Mouse (Mus musculus) lung, embryonic 14.5 days (tissue): ENCODE measurements at regions not wholly inside any gene's neighbourhood (a gene's known extent, or its start where the extent isn't known, plus 50 kb on each side); places are given as distances from the start of the nearest gene placed in this dataset.
A peak's percentile ranks its signal among the peaks of the same experiment; 100 is the strongest.

Experiments
- ATAC-seq: fragments of 200-750 bp; cut with Nextera tagmentation; 2 replicates; pipeline ENCODE4 v1.8.0; 2017; ENCODE audit warnings: mild to moderate bottlenecking, moderate TSS enrichment, moderate library complexity; ENCODE audit not compliant: insufficient read depth
- DNase-seq: peaks from one replicate; pipeline ENCODE4 v3.0.0-alpha.2; 2015
- H3K27ac ChIP-seq: fragments of 300-500 bp; sonication (generic); 2 replicates; pipeline ENCODE4 v1.5.1; 2014; ENCODE audit warnings: low read depth, mild to moderate bottlenecking, moderate library complexity
- H3K27me3 ChIP-seq: fragments of 300-500 bp; sonication (generic); 2 replicates; pipeline ENCODE4 v1.6.1; 2014; ENCODE audit warnings: low read length, control low read depth; ENCODE audit not compliant: insufficient read depth
- H3K36me3 ChIP-seq: fragments of 300-500 bp; sonication (generic); 2 replicates; pipeline ENCODE4 v1.6.1; 2014; ENCODE audit warnings: control low read depth; ENCODE audit not compliant: insufficient read depth
- H3K4me1 ChIP-seq: fragments of 300-500 bp; sonication (generic); 2 replicates; pipeline ENCODE4 v1.6.1; 2014; ENCODE audit warnings: antibody characterized with exemption, control low read depth; ENCODE audit not compliant: insufficient read depth
- H3K4me2 ChIP-seq: fragments of 300-500 bp; sonication (generic); 2 replicates; pipeline ENCODE4 v1.6.1; 2014; ENCODE audit warnings: mild to moderate bottlenecking
- H3K4me3 ChIP-seq: fragments of 300-500 bp; sonication (generic); 2 replicates; pipeline ENCODE4 v1.5.1; 2014; ENCODE audit warnings: low read depth, low read length
- H3K9ac ChIP-seq: fragments of 300-500 bp; sonication (generic); 2 replicates; pipeline ENCODE4 v1.6.1; 2014
- H3K9me3 ChIP-seq: fragments of 300-500 bp; sonication (generic); 2 replicates; pipeline ENCODE4 v1.6.1; 2016; ENCODE audit warnings: low read depth, low read length, control low read depth
- CTCF ChIP-seq: IDR thresholded peaks from 2 replicates; pipeline ENCODE4 v1.5.1; 2016; ENCODE audit warnings: antibody characterized with exemption, low read depth
- WGBS: fragments of 180-500 bp; shearing (Covaris S2); extraction: QIAGEN DNeasy Blood & Tissue Kit; methylation state at CpG from one replicate; pipeline ENCODE4 v1.1.7; 2014; 5-methylcytosine and 5-hydroxymethylcytosine counted together

GRCm38 (mm10) chr4:90565909-90566308 lies 347.3 kb downstream of the Zfp352 start:
- Histone ChIP-seq H3K27me3 (no peaks in the 10 kb centered on the region), H3K4me1 (no peaks in the 10 kb centered on the region), H3K36me3 (no peaks in the 10 kb centered on the region), H3K4me3 (no peak overlapping the region), H3K9me3 (no peaks in the 10 kb centered on the region), H3K9ac (no peak overlapping the region), H3K4me2 (no peak overlapping the region), H3K27ac (no peak overlapping the region)
- DNase-seq (no peak), ATAC-seq (no peak)
- 81% methylated on average over 3 of the region's 3 CpGs for WGBS
- no peak for TF ChIP-seq CTCF

- H3K27me3 ChIP-seq, result no peaks in the 10 kb centered on the region
Measured at GRCm38 (mm10) chr4:90576139-90577082, 357.8 kb downstream of the Zfp352 start.

DNA sequence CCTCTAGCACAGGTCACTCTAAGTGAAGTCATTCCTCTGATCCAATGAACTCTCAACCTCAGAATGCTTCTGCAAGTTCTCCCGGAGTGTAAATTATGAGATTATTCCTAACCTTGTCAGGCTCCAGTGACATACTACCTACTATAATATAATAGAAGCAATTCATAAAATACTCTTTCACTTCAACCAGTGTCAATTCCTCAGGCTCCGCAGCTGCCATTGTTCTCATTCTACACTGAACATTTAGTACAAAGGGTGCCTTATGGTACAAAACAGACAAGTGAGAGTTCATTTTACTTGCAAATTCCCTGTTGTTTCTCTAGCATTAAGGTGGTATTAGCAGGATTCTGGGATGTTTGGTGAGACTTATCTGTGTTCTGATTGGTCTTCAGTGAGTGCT lies 379.7 kb downstream of the Zfp352 start:
- 80% methylated on average over 2 of the region's 2 CpGs for WGBS
- no peaks in the 10 kb centered on the region for H3K36me3 ChIP-seq
- H3K4me1 ChIP-seq, result no peaks in the 10 kb centered on the region
- TF ChIP-seq CTCF, result no peak
- H3K9me3 ChIP-seq, result no peaks in the 10 kb centered on the region
- H3K9ac ChIP-seq, result no peak overlapping the region
- no peak overlapping the region for H3K4me2 ChIP-seq
- H3K4me3 ChIP-seq, result no peak overlapping the region
- no peak for DNase-seq
- H3K27me3 ChIP-seq, result no peaks in the 10 kb centered on the region
- ATAC-seq, result no peak
- no peak overlapping the region for H3K27ac ChIP-seq

More at GRCm38 (mm10) chr4:90576139-90577082, 357.8 kb downstream of the Zfp352 start:
- DNase-seq (no peak), ATAC-seq (no peak)
- Histone ChIP-seq H3K9ac (no peak overlapping the region), H3K27ac (no peak overlapping the region), H3K4me1 (no peaks in the 10 kb centered on the region), H3K9me3 (no peaks in the 10 kb centered on the region), H3K4me2 (no peak overlapping the region), H3K4me3 (no peak overlapping the region), H3K36me3 (no peaks in the 10 kb centered on the region)
- TF ChIP-seq CTCF, result no peak
- 81% methylated on average over 10 of the region's 10 CpGs for WGBS

GRCm38 (mm10) chr4:90608941-90609340 lies 390.3 kb downstream of the Zfp352 start:
- WGBS, result 37% methylated on average over 3 of the region's 3 CpGs

GRCm38 (mm10) chr4:90627937-90628336 lies 409.3 kb downstream of the Zfp352 start:
- 28% methylated on average over 1 of the region's 1 CpGs for WGBS

More at GRCm38 (mm10) chr4:90608941-90609340, 390.3 kb downstream of the Zfp352 start:
- Histone ChIP-seq H3K4me1 (no peaks in the 10 kb centered on the region), H3K9ac (no peak overlapping the region), H3K4me3 (no peak overlapping the region), H3K4me2 (no peak overlapping the region), H3K27ac (no peak overlapping the region), H3K36me3 (no peaks in the 10 kb centered on the region), H3K9me3 (no peaks in the 10 kb centered on the region), H3K27me3 (no peaks in the 10 kb centered on the region)
- DNase-seq, result no peak
- ATAC-seq, result no peak
- no peak for TF ChIP-seq CTCF

DNA sequence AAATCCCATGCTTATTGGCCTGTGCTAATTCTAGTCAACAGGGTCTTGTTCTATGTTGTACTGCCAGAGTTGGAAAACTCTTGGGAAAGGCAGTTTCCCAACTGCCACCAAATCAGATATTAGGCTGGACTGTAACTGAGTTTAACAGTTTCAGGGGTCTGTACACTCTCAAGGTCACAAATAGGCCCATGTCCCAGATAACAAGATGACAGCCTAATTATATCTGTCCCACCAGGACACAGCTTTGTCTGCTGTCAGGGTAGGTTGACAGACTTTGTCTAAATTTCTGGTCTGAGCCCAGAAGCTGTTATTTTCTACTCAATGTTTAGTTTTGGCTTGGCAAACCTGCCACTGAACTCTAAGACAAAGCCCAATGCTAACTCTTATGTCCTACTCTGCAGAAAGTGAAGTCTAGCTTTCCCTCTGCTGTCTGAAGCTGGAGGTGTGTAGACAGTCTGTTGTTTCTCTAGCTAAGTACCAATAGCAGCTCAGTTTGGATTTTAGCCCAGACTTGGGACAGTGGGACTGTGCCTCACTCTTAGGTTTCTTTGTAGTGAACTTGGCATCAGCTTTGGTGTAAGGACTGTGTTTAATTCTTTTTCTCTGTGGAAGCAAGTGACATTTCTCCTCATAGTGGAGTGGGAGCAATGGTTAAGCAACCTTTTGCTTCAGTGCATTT lies 453.8 kb downstream of the Zfp352 start:
- Histone ChIP-seq H3K9ac (no peak overlapping the region), H3K9me3 (no peaks in the 10 kb centered on the region), H3K4me1 (no peaks in the 10 kb centered on the region), H3K4me3 (no peak overlapping the region), H3K36me3 (no peaks in the 10 kb centered on the region), H3K4me2 (no peak overlapping the region), H3K27me3 (no peaks in the 10 kb centered on the region), H3K27ac (no peak overlapping the region)
- no peak for TF ChIP-seq CTCF
- DNase-seq, result peak; percentile 1
- ATAC-seq, result no peak

More at GRCm38 (mm10) chr4:90627937-90628336, 409.3 kb downstream of the Zfp352 start:
- H3K36me3 ChIP-seq, result no peaks in the 10 kb centered on the region
- ATAC-seq (no peak), DNase-seq (no peak)
- H3K4me2 ChIP-seq, result no peak overlapping the region
- H3K9ac ChIP-seq, result no peak overlapping the region
- no peak overlapping the region for H3K27ac ChIP-seq
- H3K9me3 ChIP-seq, result no peaks in the 10 kb centered on the region
- TF ChIP-seq CTCF, result no peak
- H3K4me3 ChIP-seq, result no peak overlapping the region
- no peaks in the 10 kb centered on the region for H3K4me1 ChIP-seq
- no peaks in the 10 kb centered on the region for H3K27me3 ChIP-seq

GRCm38 (mm10) chr4:90696945-90697344 lies 478.3 kb downstream of the Zfp352 start:
- TF ChIP-seq CTCF, result no peak
- H3K9ac ChIP-seq, result no peak overlapping the region
- H3K4me3 ChIP-seq, result no peak overlapping the region
- H3K36me3 ChIP-seq, result no peaks in the 10 kb centered on the region
- H3K9me3 ChIP-seq, result no peaks in the 10 kb centered on the region
- DNase-seq (no peak), ATAC-seq (no peak)
- no peak overlapping the region for H3K4me2 ChIP-seq
- no peak overlapping the region for H3K27ac ChIP-seq
- WGBS, result 73% methylated on average over 5 of the region's 5 CpGs
- H3K27me3 ChIP-seq, result no peaks in the 10 kb centered on the region
- H3K4me1 ChIP-seq, result no peaks in the 10 kb centered on the region
